Mouse (Mus musculus): Measurements from ENCODE around the gene Sun5.

- no peak for TF ChIP-seq CTCF (IDR thresholded peaks at IDR 0.05; ENCODE audit: low read depth)
- TF ChIP-seq EP300 (optimal IDR thresholded peaks at IDR 0.05) = no peak
Observed at GRCm38 (mm10) chr2:153842854-153843253, 28.0 kb downstream of the Sun5 start.

Data from stomach, postnatal 0 days (tissue).